Comparison of ENCODE assay signal across 1 mouse cellular context in genomic region chr16:49790575-49791465, GRCm38 (mm10).
TF ChIP-seq lines count a peak whose summit lies in the region.

No protein-coding gene starts in this region.

TF ChIP-seq in MEL, 35 proteins besides CTCF, POLR2A, EP300 and RAD21 (continued from another document):
- TF ChIP-seq GABPA (IDR thresholded peaks at IDR 0.05; ENCODE audit: low read depth, low read length) (no peak), ZC3H11A (IDR thresholded peaks at IDR 0.05; ENCODE audit: low read depth, low read length) (no peak), MAFK (IDR thresholded peaks at IDR 0.05; ENCODE audit: borderline replicate concordance, low read depth, low read length) (no peak), CHD2 (IDR thresholded peaks at IDR 0.05; ENCODE audit: low read length) (no peak)
